Mouse (Mus musculus): Measurements from ENCODE around the gene Mybpc2. TPM values are rescaled to one million over a fixed set of nuclear protein-coding genes. Genes with fewer than 3 reads are reported as not detected.
A peak's percentile ranks its signal among the peaks of the same experiment; 100 is the strongest.

Mybpc2 gene
- total and polyA plus RNA-seq, 3 experiments, result 2.0 to 8.3 (median 5.0) TPM

GRCm38 (mm10) chr7:44498922-44499321 is 25.5 kb downstream of the Mybpc2 start:
- no peaks in the 10 kb centered on the region for H3K27me3 ChIP-seq (replicated peaks)
- in situ Hi-C loops (cut with MboI; ENCODE audit: low pct_ligation_motif_present, low pct_unique_long_range_greater_than_20kb, low sequenced_read_pairs) (loop anchor here (10.0 kb wide), 1 partner anchor 234 kb away; the partner anchor contains the start of gene Gm15517), dilution Hi-C loops (cut with MboI; ENCODE audit: extremely low pct_ligation_motif_present, extremely low pct_unique_long_range_greater_than_20kb, low sequenced_read_pairs) (no loop called here)
- H3K36me3 ChIP-seq (replicated peaks in 1 of 2; ENCODE audit: control insufficient read depth in 1 of 2, insufficient read depth in 1 of 2, low read length in 1 of 2), result peaks cover 12 to 43% of the 10 kb centered on the region in 2 experiments
- no peak overlapping the region for H3K27ac ChIP-seq (ENCODE audit: insufficient read depth, low read depth)
- H3K9me3 ChIP-seq (replicated peaks; ENCODE audit: low read length), result no peaks in the 10 kb centered on the region
- DNase-seq (ENCODE audit: extremely low read depth), result no peak
- peaks cover 8% of the 10 kb centered on the region; the same call in 1 of the 2 replicates for H3K79me2 ChIP-seq (replicated peaks; ENCODE audit: control insufficient read depth, extremely low read depth, insufficient read depth, poor library complexity, severe bottlenecking)
- H3K4me2 ChIP-seq (ENCODE audit: insufficient read depth, low read depth, poor library complexity, severe bottlenecking), result no peak overlapping the region
- TF ChIP-seq ZMIZ1 (IDR thresholded peaks at IDR 0.05; ENCODE audit: low read depth, low read length) (no peak), CHD2 (IDR thresholded peaks at IDR 0.05; ENCODE audit: low read length) (no peak), MAFK (IDR thresholded peaks at IDR 0.05; ENCODE audit: insufficient replicate concordance, low read length) (no peak), SIN3A (IDR thresholded peaks at IDR 0.05; ENCODE audit: low read length) (no peak), KAT2A (IDR thresholded peaks at IDR 0.05; ENCODE audit: insufficient replicate concordance, low read length) (no peak), ELF1 (IDR thresholded peaks at IDR 0.05; ENCODE audit: low read depth, low read length) (no peak), UBTF (IDR thresholded peaks at IDR 0.05; ENCODE audit: low read depth, low read length) (no peak), HCFC1 (IDR thresholded peaks at IDR 0.05; ENCODE audit: low read depth, low read length) (no peak), USF1 (IDR thresholded peaks at IDR 0.05; ENCODE audit: low read depth, low read length) (no peak), TCF12 (IDR thresholded peaks at IDR 0.05; ENCODE audit: low read depth, low read length) (no peak), TBP (conservative IDR thresholded peaks at IDR 0.05; ENCODE audit: low read depth, low read length) (no peak), SMC3 (IDR thresholded peaks at IDR 0.05; ENCODE audit: low read depth, low read length) (no peak), E2F4 (IDR thresholded peaks at IDR 0.05; ENCODE audit: insufficient replicate concordance, low read depth, low read length) (no peak), JUN (IDR thresholded peaks at IDR 0.05; ENCODE audit: insufficient read depth, low read depth, low read length) (no peak), NELFE (IDR thresholded peaks at IDR 0.05; ENCODE audit: low read depth, low read length) (no peak), POLR2A (IDR thresholded peaks at IDR 0.05; ENCODE audit: low read depth, low read length) (no peak), ETS1 (conservative IDR thresholded peaks at IDR 0.05; ENCODE audit: low read depth, low read length) (no peak), RCOR1 (conservative IDR thresholded peaks at IDR 0.05; ENCODE audit: low read depth, low read length) (no peak)
- no peak overlapping the region for H3K9ac ChIP-seq (ENCODE audit: insufficient read depth, low read depth)
- no peak overlapping the region for H3K4me3 ChIP-seq (replicated peaks in 1 of 3; ENCODE audit: low read depth in 2 of 3, low read length in 2 of 3, poor library complexity in 1 of 3)
- H3K4me1 ChIP-seq (ENCODE audit: control insufficient read depth in 1 of 2, insufficient read depth in 2 of 2), result peaks cover 4 to 21% of the 10 kb centered on the region in 2 experiments; a peak in 3 of 4 replicates

- Histone ChIP-seq H3K4me3 (replicated peaks in 1 of 3; ENCODE audit: low read depth in 2 of 3, low read length in 2 of 3, poor library complexity in 1 of 3) (peak overlapping the region in 1 of 3 experiments; percentile 73), H3K9ac (ENCODE audit: insufficient read depth, low read depth) (no peak overlapping the region), H3K9me3 (replicated peaks; ENCODE audit: low read length) (no peaks in the 10 kb centered on the region), H3K27ac (ENCODE audit: insufficient read depth, low read depth) (no peak overlapping the region), H3K36me3 (replicated peaks in 1 of 2; ENCODE audit: control insufficient read depth in 1 of 2, insufficient read depth in 1 of 2, low read length in 1 of 2) (peaks cover 6 to 42% of the 10 kb centered on the region in 2 experiments), H3K79me2 (replicated peaks; ENCODE audit: control insufficient read depth, extremely low read depth, insufficient read depth, poor library complexity, severe bottlenecking) (peaks cover 8% of the 10 kb centered on the region; the same call in 1 of the 2 replicates), H3K27me3 (replicated peaks) (no peaks in the 10 kb centered on the region), H3K4me1 (ENCODE audit: control insufficient read depth in 1 of 2, insufficient read depth in 2 of 2) (peaks cover 4 to 21% of the 10 kb centered on the region in 2 experiments; a peak in 3 of 4 replicates), H3K4me2 (ENCODE audit: insufficient read depth, low read depth, poor library complexity, severe bottlenecking) (no peak overlapping the region; the same call in 1 of the 2 replicates)
- in situ Hi-C loops (cut with MboI; ENCODE audit: low pct_ligation_motif_present, low pct_unique_long_range_greater_than_20kb, low sequenced_read_pairs), result loop anchor here (10.0 kb wide), 1 partner anchor 233 kb away; the partner anchor contains the start of gene Gm15517
- DNase-seq (ENCODE audit: extremely low read depth), result no peak
- TF ChIP-seq E2F4 (IDR thresholded peaks at IDR 0.05; ENCODE audit: insufficient replicate concordance, low read depth, low read length), result no peak
- TF ChIP-seq MAZ (IDR thresholded peaks at IDR 0.05; ENCODE audit: low read depth, low read length), result no peak
- TF ChIP-seq CHD1 (IDR thresholded peaks at IDR 0.05; ENCODE audit: low read depth, low read length), result no peak
- TF ChIP-seq JUN (IDR thresholded peaks at IDR 0.05; ENCODE audit: insufficient read depth, low read depth, low read length), result no peak
- TF ChIP-seq SIN3A (IDR thresholded peaks at IDR 0.05; ENCODE audit: low read length), result no peak
- no peak for TF ChIP-seq TCF12 (IDR thresholded peaks at IDR 0.05; ENCODE audit: low read depth, low read length)
- TF ChIP-seq ZNF384 (IDR thresholded peaks at IDR 0.05; ENCODE audit: low read depth, low read length), result no peak
- TF ChIP-seq NRF1 (IDR thresholded peaks at IDR 0.05; ENCODE audit: low read depth, low read length), result no peak
- TF ChIP-seq MAX (IDR thresholded peaks at IDR 0.05; ENCODE audit: low read length), result no peak
- TF ChIP-seq JUND (conservative IDR thresholded peaks at IDR 0.05; ENCODE audit: low read depth, low read length), result no peak
- TF ChIP-seq MXI1 (IDR thresholded peaks at IDR 0.05; ENCODE audit: low read depth, low read length), result no peak
- TF ChIP-seq SMC3 (IDR thresholded peaks at IDR 0.05; ENCODE audit: low read depth, low read length), result no peak
- TF ChIP-seq HCFC1 (IDR thresholded peaks at IDR 0.05; ENCODE audit: low read depth, low read length), result no peak
- TF ChIP-seq EP300 (IDR thresholded peaks at IDR 0.05; ENCODE audit: low read length), result no peak
- no peak for TF ChIP-seq IRF4 (IDR thresholded peaks at IDR 0.05; ENCODE audit: low read depth, low read length)
- TF ChIP-seq TBP (conservative IDR thresholded peaks at IDR 0.05; ENCODE audit: low read depth, low read length), result no peak
- no peak for TF ChIP-seq USF1 (IDR thresholded peaks at IDR 0.05; ENCODE audit: low read depth, low read length)
- TF ChIP-seq CHD2 (IDR thresholded peaks at IDR 0.05; ENCODE audit: low read length), result no peak
- dilution Hi-C loops (cut with MboI; ENCODE audit: extremely low pct_ligation_motif_present, extremely low pct_unique_long_range_greater_than_20kb, low sequenced_read_pairs), result no loop called here
Measured at GRCm38 (mm10) chr7:44497361-44498055, 26.9 kb downstream of the Mybpc2 start.
